Mouse (Mus musculus) liver, embryonic 18 days (tissue): ENCODE measurements around the gene Gm20738. TPM values are rescaled to one million over a fixed set of nuclear protein-coding genes. Genes with fewer than 3 reads are reported as not detected.

Experiments
- polyA plus RNA-seq: library from polyadenylated mRNA; depleted of rRNA; stranded (reverse); fragments of >200 nt; gene quantifications from 2 replicates; pipeline ENCODE4 v1.2.3, GENCODE M21; 2012; rRNA removed

Gene Gm20738
- not detected in 2 replicates for polyA plus RNA-seq

GRCm38 (mm10) chrY:37957511-37957910, at the start of gene Gm20738:
Gm20738 (plus strand) TSS chrY:37957811.

